Mouse (Mus musculus): ENCODE data around the gene Rsph1.

- TF ChIP-seq POLR2AphosphoS2 (IDR thresholded peaks at IDR 0.05; ENCODE audit: insufficient read length, low read depth) (no peak), MYOD1 (IDR thresholded peaks at IDR 0.05; ENCODE audit: control insufficient read depth in 1 of 3, insufficient read length in 2 of 3, low read depth in 2 of 3) (no peak), POLR2A (IDR thresholded peaks at IDR 0.05; ENCODE audit: insufficient read length, low read depth) (no peak), SRF (IDR thresholded peaks at IDR 0.05; ENCODE audit: control insufficient read depth, insufficient read length, low read depth) (no peak), USF1 (IDR thresholded peaks at IDR 0.05; ENCODE audit: low read depth) (no peak), TCF12 (IDR thresholded peaks at IDR 0.05; ENCODE audit: insufficient read depth, poor library complexity, severe bottlenecking) (no peak), MAX (IDR thresholded peaks at IDR 0.05; ENCODE audit: low read depth) (no peak), E2F4 (IDR thresholded peaks at IDR 0.05; ENCODE audit: insufficient read depth) (no peak)
These were observed 5.9 kb downstream of the Rsph1 start for GRCm38 (mm10) chr17:31271136-31271851.
